Mouse (Mus musculus) intestine, postnatal 0 days (tissue): Measurements from ENCODE around the gene Slc18b1. TPM values are rescaled to one million over a fixed set of nuclear protein-coding genes. Genes with fewer than 3 reads are reported as not detected.

Experiments
- ATAC-seq: fragments of 200-750 bp; cut with Nextera tagmentation; 2 replicates; pipeline ENCODE4 v1.8.0; 2017; ENCODE audit warnings: mild to moderate bottlenecking, moderate TSS enrichment, moderate library complexity
- H3K27ac ChIP-seq: fragments of 300-500 bp; sonication (generic); 2 replicates; pipeline ENCODE4 v1.5.1; 2014; ENCODE audit warnings: mild to moderate bottlenecking, low read depth, low read length, moderate library complexity
- H3K27me3 ChIP-seq: fragments of 300-500 bp; sonication (generic); replicated peaks from 2 replicates; pipeline ENCODE4 v1.6.1; 2014; ENCODE audit warnings: low read length, mixed read lengths; ENCODE audit not compliant: control insufficient read depth, insufficient read depth
- H3K36me3 ChIP-seq: fragments of 300-500 bp; sonication (generic); 2 replicates; pipeline ENCODE4 v1.6.1; 2014; ENCODE audit warnings: mild to moderate bottlenecking, moderate library complexity; ENCODE audit not compliant: control insufficient read depth, insufficient read depth
- H3K4me1 ChIP-seq: fragments of 300-500 bp; sonication (generic); replicated peaks from 2 replicates; pipeline ENCODE4 v1.6.1; 2014; ENCODE audit warnings: antibody characterized with exemption, low read length, mixed read lengths; ENCODE audit not compliant: control insufficient read depth, insufficient read depth
- H3K4me2 ChIP-seq: fragments of 300-500 bp; sonication (generic); replicated peaks from 2 replicates; pipeline ENCODE4 v1.6.1; 2014; ENCODE audit warnings: low read depth, mild to moderate bottlenecking, moderate library complexity
- H3K4me3 ChIP-seq: fragments of 300-500 bp; sonication (generic); 2 replicates; pipeline ENCODE4 v1.5.1; 2014; ENCODE audit warnings: low read depth, low read length
- H3K9ac ChIP-seq: fragments of 300-500 bp; sonication (generic); 2 replicates; pipeline ENCODE4 v1.6.1; 2014; ENCODE audit warnings: mild to moderate bottlenecking, low read depth, low read length
- H3K9me3 ChIP-seq: fragments of 300-500 bp; sonication (generic); 2 replicates; pipeline ENCODE4 v1.6.1; 2016; ENCODE audit warnings: mixed run types; ENCODE audit not compliant: control insufficient read depth
- CTCF ChIP-seq: sonication (generic); IDR thresholded peaks from 2 replicates; pipeline ENCODE4 v1.5.1; 2016; ENCODE audit warnings: low read depth, mild to moderate bottlenecking, control low read depth, antibody characterized with exemption, moderate library complexity
- whole genome bisulfite sequencing: fragments of 180-500 bp; shearing (Covaris S2); extraction: QIAGEN DNeasy Blood & Tissue Kit; methylation state at CpG from one replicate; pipeline ENCODE4 v1.1.7; 2014; 5-methylcytosine and 5-hydroxymethylcytosine counted together
- polyA plus RNA-seq: library from polyadenylated mRNA; unstranded; fragments of >200 nt; fragmentation: Nextera tagmentation; extraction: Ambion mirVana; gene quantifications from 2 replicates; pipeline ENCODE4 v1.2.1, GENCODE M21; 2015

The Slc18b1 gene
- polyA plus RNA-seq, 1 experiment from 2014 or later = 12.9 TPM

- ATAC-seq = no peak
- WGBS = 58% methylated on average over 3 of the region's 3 CpGs
- H3K36me3 ChIP-seq = peaks cover 53% of the 10 kb centered on the region
- no peaks in the 10 kb centered on the region for H3K4me1 ChIP-seq
- TF ChIP-seq CTCF = no peak
- no peak overlapping the region for H3K4me2 ChIP-seq
- H3K9ac ChIP-seq = no peak overlapping the region
- no peaks in the 10 kb centered on the region for H3K9me3 ChIP-seq
- H3K27ac ChIP-seq = no peak overlapping the region
- H3K27me3 ChIP-seq = no peaks in the 10 kb centered on the region
- H3K4me3 ChIP-seq = no peak overlapping the region
Measured at GRCm38 (mm10) chr10:23802911-23803310, 6.1 kb downstream of the Slc18b1 start.

DNA sequence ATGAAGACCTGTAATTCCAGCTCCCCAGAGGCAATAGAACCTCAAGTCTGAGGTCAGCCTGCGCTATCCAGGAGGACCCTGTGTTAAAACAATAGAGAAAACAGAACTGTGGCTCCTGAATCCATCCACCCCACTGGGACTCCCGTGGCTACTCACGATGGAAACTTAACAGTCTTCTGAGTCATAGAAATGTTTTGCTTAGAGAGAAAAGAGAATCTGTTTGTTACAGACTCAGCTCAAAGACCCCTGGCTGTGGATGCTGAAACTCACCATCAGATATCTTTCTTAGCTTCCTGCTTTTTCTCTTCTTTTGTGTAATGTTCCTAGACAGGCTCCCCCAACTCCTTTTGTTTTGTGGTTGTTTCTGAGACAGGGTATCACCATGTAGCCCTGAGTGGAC, 7.9 kb downstream of the Slc18b1 start:
- H3K27ac ChIP-seq = no peak overlapping the region
- H3K4me2 ChIP-seq = no peak overlapping the region
- H3K4me1 ChIP-seq = no peaks in the 10 kb centered on the region
- ATAC-seq = no peak
- H3K4me3 ChIP-seq = no peak overlapping the region
- H3K27me3 ChIP-seq = no peaks in the 10 kb centered on the region
- no peaks in the 10 kb centered on the region for H3K9me3 ChIP-seq
- H3K36me3 ChIP-seq = peaks cover 55% of the 10 kb centered on the region
- no peak for TF ChIP-seq CTCF
- WGBS = 95% methylated on average over 3 of the region's 3 CpGs
- H3K9ac ChIP-seq = no peak overlapping the region

- no peaks in the 10 kb centered on the region for H3K27me3 ChIP-seq
- no peaks in the 10 kb centered on the region for H3K9me3 ChIP-seq
- peaks cover 53% of the 10 kb centered on the region for H3K36me3 ChIP-seq
- TF ChIP-seq CTCF = no peak
- H3K4me3 ChIP-seq = no peak overlapping the region
- no peak for ATAC-seq
- H3K27ac ChIP-seq = no peak overlapping the region
- 58% methylated on average over 4 of the region's 4 CpGs for WGBS
- H3K4me2 ChIP-seq = no peak overlapping the region
- H3K9ac ChIP-seq = no peak overlapping the region
- H3K4me1 ChIP-seq = no peaks in the 10 kb centered on the region
Measured at GRCm38 (mm10) chr10:23806201-23806600, 9.4 kb downstream of the Slc18b1 start.

- WGBS = 36% methylated on average over 9 of the region's 12 CpGs
- peak; percentile 87 for ATAC-seq
- TF ChIP-seq CTCF = peak; percentile 87
Measured at GRCm38 (mm10) chr10:23811635-23812437, 15.1 kb downstream of the Slc18b1 start.

GRCm38 (mm10) chr10:23812438-23812759, 15.6 kb downstream of the Slc18b1 start:
- no peak overlapping the region for H3K4me3 ChIP-seq
- TF ChIP-seq CTCF = no peak
- no peaks in the 10 kb centered on the region for H3K27me3 ChIP-seq
- peaks cover 18% of the 10 kb centered on the region; the same call in 1 of the 2 replicates for H3K36me3 ChIP-seq
- H3K27ac ChIP-seq = no peak overlapping the region; the same call in 1 of the 2 replicates
- peak; percentile 26; the same call in 1 of the 2 replicates for ATAC-seq
- no peaks in the 10 kb centered on the region for H3K4me1 ChIP-seq
- no peak overlapping the region for H3K9ac ChIP-seq
- no peaks in the 10 kb centered on the region for H3K9me3 ChIP-seq
- H3K4me2 ChIP-seq = no peak overlapping the region

More at GRCm38 (mm10) chr10:23811635-23812437, 15.1 kb downstream of the Slc18b1 start:
- no peak overlapping the region for H3K4me3 ChIP-seq
- no peaks in the 10 kb centered on the region for H3K4me1 ChIP-seq
- H3K36me3 ChIP-seq = peaks cover 18% of the 10 kb centered on the region; the same call in 1 of the 2 replicates
- H3K9ac ChIP-seq = no peak overlapping the region
- H3K27ac ChIP-seq = no peak overlapping the region; the same call in 1 of the 2 replicates
- H3K9me3 ChIP-seq = no peaks in the 10 kb centered on the region
- no peaks in the 10 kb centered on the region for H3K27me3 ChIP-seq
- H3K4me2 ChIP-seq = no peak overlapping the region

DNA sequence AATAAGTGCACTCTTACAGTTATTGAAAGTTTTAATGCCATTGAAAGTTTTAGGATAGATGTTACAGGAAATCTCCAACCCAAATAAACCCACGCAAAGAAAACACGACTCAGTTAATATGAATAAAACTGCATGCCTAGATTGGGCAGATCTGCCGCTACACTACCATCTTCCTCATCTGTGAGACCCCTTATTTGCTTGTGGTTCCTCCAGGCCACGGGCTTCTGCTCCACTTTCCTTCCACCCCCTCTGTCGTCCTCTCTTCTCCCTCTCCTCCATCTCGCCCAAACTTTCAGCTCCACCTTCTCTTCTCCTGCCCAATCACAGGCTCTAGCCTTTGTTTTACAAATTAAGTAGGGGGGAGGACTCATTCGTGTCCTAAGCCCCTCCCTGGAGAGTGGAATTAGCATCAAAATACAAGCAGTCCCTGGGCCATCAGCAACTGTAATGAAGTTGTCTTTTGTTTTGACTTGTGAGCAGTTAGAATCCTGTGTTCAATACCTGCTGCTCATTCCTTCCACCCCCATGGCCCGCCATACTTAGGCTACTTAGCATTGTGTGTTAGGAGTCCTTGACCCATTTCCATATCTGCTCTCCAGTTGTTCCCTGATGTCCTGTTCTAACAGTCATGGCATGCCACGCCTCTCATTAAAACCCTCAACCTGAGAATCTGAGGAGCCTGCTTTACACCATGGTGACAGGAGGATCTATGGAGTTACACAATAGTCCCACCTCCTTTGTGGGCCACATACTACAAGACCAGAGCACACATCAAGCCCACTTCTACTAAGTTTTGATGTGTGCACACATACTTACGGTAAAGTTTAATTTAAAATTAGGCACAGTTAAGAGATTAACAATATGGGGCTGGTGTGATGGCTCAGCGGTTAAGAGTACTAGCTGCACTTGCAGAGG, 16.3 kb downstream of the Slc18b1 start:
- H3K27ac ChIP-seq = no peak overlapping the region
- H3K36me3 ChIP-seq = peaks cover 23% of the 10 kb centered on the region
- 70% methylated on average over 11 of the region's 11 CpGs for WGBS
- H3K27me3 ChIP-seq = no peaks in the 10 kb centered on the region
- H3K4me2 ChIP-seq = no peak overlapping the region
- H3K9ac ChIP-seq = no peak overlapping the region
- TF ChIP-seq CTCF = no peak
- no peak overlapping the region for H3K4me3 ChIP-seq
- H3K9me3 ChIP-seq = no peaks in the 10 kb centered on the region
- ATAC-seq = no peak; the same call in 1 of the 2 replicates
- H3K4me1 ChIP-seq = no peaks in the 10 kb centered on the region
